Mouse (Mus musculus) frontal cortex, adult (tissue): ENCODE measurements at regions not wholly inside any gene's neighbourhood (a gene's known extent, or its start where the extent isn't known, plus 50 kb on each side); places are given as distances from the start of the nearest gene placed in this dataset.

Experiments
- ATAC-seq: cut with Nextera tagmentation; 2 replicates; pipeline ENCODE4 v1.9.2; 2017; ENCODE audit warnings: mild to moderate bottlenecking, moderate library complexity, mixed read lengths; ENCODE audit not compliant: low TSS enrichment

DNA sequence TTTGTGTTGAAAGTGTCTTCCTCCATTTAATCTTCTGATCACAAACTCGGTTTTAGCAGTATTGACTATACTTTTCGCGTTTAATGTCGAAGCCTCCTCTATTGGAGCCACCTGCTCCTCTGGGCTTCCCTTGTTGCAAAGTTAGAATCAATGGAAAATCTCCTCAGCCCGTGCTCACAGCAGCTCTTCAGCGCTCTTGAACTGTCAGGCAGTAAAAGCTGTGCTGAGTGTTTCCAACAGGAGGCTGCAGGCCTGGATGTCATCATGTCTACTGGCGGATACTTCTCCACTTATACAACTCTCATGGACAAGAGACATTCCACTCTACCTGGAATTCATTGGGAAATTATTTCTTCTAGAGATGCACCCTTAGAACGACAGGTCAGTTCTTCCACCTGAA is 380.4 kb upstream of the Crim1 start:
- no peak for ATAC-seq

DNA sequence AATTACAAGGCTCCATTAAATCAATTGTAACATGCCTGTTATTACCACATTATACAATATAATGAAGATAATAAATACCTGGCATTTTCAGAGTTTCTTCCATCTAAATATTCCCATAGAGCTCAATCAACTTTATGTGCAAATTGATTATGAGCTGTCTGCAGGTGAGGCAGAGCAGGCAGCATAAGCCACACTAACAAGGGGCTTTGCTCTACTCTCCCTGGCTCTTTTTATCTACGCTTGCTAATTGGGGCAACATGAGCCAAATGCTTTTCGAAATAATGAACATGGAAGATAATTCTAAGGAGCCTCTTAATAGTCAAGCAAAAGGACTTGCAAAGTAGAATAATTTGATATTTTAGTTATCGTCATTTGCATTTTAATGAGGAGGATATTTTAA is 356.1 kb upstream of the Crim1 start:
- no peak for ATAC-seq

DNA sequence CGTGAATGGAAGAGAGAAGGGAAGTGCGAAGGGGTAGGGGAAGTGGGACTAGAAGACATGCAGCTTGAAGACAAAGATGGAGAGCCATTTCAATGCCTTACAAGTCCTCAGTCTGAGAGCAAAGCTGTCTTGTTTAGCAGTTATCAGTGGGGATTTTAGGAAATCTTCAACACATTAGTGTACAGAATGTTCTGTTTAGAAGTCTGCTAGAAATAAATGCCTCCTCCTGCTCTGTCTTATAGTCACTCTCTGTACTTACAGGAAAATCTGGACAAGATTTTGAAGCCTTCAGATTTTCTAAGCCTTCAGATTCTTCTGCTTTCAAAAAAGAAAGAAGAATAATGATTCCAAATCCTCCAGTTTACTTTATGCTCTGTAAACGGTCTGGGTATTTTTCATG is 325.6 kb upstream of the Crim1 start:
- ATAC-seq: peak; percentile 95

DNA sequence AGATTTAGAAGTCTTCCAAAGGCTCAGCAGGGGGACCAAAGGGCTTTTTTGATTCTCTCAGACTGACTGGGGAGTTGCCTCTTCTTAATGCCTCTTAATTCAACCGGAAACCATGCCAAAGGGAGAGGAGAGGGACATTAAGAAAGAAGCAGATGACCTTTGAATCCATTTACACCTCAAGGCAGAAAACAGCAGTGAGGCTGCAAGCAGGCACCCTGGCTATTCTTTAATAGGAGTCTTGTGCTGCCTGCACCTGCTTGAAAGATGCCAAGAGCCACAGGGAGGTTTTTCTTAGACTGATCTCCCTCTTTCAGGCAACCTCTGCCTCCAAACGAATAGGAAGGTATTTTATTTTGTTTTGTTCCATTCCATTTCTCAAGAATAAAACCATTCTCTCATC is 323.0 kb upstream of the Crim1 start:
- no peak for ATAC-seq

DNA sequence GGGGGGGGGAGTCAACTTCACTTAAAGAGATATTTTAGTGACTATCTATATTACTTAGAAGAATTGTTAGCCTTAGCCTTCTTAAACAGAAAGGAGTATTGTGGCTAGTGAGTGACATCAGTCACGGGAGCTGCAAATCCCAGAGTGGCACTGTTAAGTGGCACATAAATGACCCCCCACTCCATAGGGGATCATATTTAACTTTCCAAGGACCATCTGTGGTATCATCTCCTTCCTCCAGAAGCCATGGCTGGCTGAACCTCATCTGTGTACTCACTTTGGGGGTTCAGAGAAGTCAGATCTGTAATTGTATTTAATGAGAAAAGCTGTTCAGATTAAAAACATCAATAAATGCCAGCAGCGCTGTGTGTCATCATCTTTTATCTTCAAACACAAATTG is 314.9 kb upstream of the Crim1 start:
- ATAC-seq: no peak

DNA sequence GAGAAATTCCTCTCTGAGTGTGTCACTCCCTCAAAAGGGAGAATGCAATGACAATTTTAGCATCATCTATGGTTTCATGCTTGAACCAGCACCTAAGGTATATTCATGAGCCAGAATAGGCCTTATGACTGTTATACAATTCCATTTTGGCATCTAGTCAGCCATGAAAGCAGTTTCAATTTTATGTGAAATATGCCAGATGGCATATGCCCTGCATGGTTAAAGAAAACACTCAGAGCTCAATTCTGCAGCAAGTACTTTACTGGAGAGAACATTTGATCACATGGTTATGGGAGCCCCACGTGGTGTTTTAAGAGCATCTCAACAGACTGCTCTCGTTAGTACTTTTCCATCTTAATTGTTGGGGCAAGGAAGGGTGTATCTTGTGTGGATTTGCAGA is 310.9 kb upstream of the Crim1 start:
- ATAC-seq: peak; percentile 97

DNA sequence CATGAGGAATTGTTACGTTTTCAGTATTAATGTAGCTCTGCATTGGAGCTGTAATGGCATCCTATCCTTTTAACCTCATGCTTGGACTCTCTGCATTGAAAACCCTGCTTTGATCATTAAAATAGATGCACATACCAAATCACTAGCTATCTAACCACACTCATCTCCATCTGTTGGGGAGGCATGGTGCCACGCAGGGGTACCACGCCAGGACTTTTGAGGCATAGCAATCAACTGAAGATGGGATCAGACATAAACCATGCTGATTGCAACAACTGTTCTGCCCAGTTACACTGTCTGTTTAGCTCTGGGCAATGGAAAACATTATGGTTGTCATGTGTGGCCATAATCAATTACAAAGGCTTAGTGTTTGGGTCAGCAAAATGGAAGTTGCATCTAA is 295.6 kb upstream of the Crim1 start:
- no peak for ATAC-seq

DNA sequence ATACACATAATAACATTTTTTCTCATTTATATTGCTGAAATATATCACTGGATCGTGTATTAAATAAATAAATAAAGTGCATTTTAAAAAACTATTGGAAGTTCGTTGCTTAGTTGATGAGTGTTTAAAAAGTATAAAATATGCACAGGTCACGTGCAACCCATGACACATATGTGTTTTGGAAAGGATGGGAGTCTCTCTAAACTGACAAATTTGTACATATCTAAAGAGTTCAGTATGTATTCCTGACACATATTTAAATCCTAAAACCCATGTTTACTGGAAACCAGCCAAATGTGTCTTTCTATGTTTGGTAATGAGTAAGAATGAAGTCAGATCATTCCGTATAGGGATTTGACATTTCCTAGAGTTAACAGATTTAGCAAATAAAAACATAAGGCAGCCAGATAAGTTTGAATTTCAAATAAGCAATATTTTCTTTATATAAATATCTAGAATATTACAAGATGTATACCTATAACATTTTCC is 286.0 kb upstream of the Crim1 start:
- ATAC-seq: no peak

DNA sequence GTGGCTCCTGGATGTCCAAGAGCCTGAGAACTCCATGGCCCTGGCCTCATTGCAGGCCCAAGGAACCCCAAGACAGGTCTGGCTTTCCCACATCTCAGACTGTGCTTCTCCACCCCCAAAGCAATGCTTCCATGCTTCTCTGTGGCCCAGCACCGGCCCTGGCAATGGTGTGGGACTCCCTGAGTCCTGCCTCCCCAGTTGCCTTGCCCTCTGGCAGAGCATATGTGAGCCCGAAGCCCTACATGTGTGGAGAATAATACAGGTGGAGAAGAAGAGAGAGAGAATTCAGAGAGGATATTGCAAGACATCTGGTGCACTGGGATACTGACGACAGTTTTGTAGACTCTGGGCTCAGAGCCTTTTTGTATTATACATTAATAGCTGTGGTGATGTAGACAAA is 269.8 kb upstream of the Crim1 start:
- ATAC-seq: no peak

DNA sequence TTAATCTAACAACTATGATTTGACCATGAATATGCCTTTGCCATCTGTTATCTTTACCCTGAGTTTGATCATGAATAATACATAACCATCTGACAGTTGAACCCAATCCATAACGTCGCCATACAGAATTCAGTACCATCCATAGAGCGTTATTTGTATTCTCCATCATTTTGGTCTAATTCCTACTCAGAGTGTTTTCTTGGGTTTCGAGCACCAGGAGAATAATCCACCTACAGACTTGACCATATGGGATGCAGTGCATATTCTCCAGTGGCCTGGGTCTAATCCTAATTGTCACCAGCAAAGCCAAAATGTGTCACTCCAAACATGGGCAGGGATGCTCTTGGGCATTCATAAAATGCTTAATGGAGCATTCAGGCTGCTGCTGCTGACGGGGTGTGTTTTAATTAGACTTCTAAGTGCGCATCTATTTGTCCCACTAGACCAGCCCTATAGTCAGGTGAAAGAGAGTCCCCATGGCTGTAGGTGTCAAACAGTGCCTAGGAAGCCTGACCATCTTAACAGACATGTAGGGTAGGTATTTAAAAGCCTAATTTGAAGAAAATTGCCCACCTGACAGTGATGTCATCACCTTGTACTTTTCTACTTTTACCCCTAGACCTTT is 269.0 kb upstream of the Crim1 start:
- ATAC-seq: no peak

DNA sequence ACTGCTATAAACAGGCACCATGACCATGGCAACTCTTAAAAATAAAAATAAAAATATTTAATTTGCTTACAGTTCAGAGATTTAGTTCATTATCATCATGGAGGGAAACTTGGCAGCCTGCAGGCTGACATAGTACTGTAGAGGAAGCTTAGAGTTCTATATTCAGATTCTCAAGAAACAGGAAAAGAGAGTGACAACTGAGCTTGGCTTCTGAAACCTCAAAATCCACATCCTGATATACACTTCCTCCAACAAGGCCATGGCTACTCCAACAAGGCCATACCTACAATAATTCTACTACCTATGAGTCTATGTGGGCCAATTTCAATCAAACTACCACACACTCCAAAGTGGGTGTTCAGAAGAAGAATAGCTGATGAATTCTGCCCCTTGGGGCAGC is 266.9 kb upstream of the Crim1 start:
- no peak for ATAC-seq

DNA sequence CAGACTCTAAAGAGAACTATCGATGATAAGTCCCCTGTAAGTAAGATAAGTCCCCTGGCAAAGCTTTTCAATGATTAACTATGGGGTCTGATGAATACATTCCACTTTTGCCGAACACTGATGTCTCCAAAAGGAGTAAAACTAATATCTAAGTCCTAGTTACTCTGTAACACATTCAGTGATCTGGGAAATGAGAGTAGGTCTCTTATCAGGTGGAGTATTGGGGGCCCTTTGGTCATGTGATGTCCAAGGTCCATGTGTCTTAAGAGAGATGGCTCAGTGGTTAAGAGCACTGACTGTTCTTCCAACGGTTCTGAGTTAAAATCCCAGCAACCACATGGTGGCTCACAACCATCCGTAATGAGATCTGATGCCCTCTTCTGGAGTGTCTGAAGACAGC is 242.0 kb upstream of the Crim1 start:
- no peak for ATAC-seq

DNA sequence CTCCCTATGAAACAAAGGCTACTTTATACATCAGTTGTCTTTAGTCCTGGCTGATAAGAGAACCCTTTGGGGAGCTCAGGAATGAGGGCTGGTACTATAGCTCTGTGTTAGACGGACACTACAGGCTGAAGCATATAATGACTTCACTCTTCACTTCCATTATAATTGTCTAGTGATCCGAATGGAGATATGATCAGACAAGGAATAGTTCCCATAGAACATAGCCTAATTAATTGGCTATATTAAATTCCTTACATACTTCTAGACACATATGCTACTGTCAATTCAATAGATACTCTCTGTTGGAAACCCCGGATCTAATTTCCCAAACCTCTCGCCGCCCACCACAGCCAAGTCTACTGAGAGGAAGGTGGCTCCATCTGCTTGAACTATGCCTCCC is 238.8 kb upstream of the Crim1 start:
- ATAC-seq: no peak

DNA sequence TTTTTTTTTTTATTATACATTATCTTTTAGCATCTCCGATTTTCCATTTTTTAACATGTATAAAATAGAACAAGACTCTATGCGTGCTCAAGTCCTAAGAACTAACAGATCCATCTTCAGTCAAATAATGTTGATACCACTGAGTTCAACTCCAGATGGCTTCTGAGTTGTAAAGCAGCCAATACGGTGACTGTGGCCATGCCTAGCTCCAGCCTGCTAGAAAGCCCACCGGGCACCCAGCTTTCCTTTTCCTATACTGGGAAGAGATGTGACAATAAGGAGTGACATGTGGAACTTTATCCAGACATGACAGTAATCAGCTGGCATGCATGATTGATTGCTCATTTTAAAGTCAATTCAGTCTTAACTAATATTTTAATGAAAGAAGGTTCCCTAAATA is 236.7 kb upstream of the Crim1 start:
- no peak for ATAC-seq

DNA sequence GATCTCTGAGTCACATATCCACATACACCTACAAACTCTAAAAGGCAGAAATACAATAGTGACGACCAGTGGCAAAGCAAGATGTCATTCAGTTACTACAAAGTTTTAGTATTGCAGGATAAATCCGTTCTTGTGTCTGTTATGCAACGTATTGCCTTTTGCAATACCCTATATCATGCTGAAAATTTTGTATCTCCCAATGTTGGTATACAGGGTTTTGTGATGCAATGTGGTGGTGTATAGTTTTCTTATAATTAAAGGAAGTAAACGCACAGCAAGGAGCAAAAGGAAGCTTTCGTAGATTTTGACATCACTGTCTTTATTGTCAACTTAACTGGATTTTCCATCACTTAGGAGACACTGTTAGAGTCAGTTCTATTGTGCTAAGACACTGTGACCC is 231.5 kb upstream of the Crim1 start:
- ATAC-seq: no peak

DNA sequence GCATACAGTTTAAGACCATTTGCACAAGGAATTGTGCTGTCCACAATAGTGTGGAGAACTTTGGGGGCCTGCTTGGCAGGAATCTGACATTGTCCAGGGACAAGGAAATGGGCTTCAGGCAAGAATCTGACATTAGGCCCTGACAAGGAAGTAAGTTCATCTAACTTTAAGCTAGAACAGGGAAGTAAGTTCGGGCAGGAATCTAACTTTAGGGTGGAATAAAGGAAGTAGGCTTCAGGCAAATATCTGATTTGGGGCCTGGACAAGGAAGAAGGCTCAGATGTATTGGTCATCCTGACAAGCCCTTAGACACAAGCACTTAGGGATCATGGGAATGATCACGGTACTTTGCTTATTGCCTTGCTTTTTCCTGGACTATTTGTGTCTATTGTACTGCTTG is 230.9 kb upstream of the Crim1 start:
- no peak for ATAC-seq
